ENCODE assay signal across 11 mouse cellular contexts in genomic region chr14:64589126-64589525, GRCm38 (mm10).
DNase-seq lines count a peak whose midpoint lies in the region; ATAC-seq and TF ChIP-seq lines count a peak whose summit lies in the region.
"Had no signal": no experiment of that assay in that cellular context is flagged by ENCODE, and none has a peak within 500 bp of the region (broad histone marks: within the 10 kb centered on the region; RNA-seq: fewer than 3 reads in every experiment).

No protein-coding gene starts in this region.

- peak overlapping the region; percentile 16; the same call in 1 of the 2 replicates for H3K4me3 ChIP-seq in kidney, postnatal 0 days (replicated peaks; ENCODE audit: low read depth, low read length)
- peak overlapping the region; percentile 47 for H3K4me3 ChIP-seq in embryonic facial prominence, embryonic 14.5 days (ENCODE audit: low read depth, low read length)
- peak overlapping the region; percentile 52 for H3K4me3 ChIP-seq in hindbrain, embryonic 15.5 days
- H3K4me3 ChIP-seq in neural tube, embryonic 14.5 days (ENCODE audit: low read depth, low read length), result peak overlapping the region; percentile 55
- H3K4me3 ChIP-seq in stomach, postnatal 0 days (ENCODE audit: low read depth, low read length), result no peak overlapping the region; the same call in 1 of the 2 replicates

- no peak overlapping the region for H3K9ac ChIP-seq in kidney, postnatal 0 days (ENCODE audit: low read depth, low read length)
- H3K9ac ChIP-seq in embryonic facial prominence, embryonic 14.5 days (ENCODE audit: low read depth, low read length), result peak overlapping the region; percentile 5; the same call in 1 of the 2 replicates
- peak overlapping the region; percentile 98 for H3K9ac ChIP-seq in hindbrain, embryonic 15.5 days
- peak overlapping the region; percentile 99 for H3K9ac ChIP-seq in neural tube, embryonic 14.5 days (replicated peaks; ENCODE audit: low read depth, low read length)
- H3K9ac ChIP-seq in stomach, postnatal 0 days (ENCODE audit: low read length), result no peak overlapping the region
- H3K9ac ChIP-seq: liver, postnatal 0 days had no signal

- no peak for TF ChIP-seq CTCF in kidney, postnatal 0 days (IDR thresholded peaks at IDR 0.05; ENCODE audit: low read depth)
- no peak for TF ChIP-seq CTCF in stomach, postnatal 0 days (IDR thresholded peaks at IDR 0.05; ENCODE audit: low read depth)

- no peak overlapping the region for H3K27ac ChIP-seq in kidney, postnatal 0 days
- H3K27ac ChIP-seq in embryonic facial prominence, embryonic 14.5 days (replicated peaks; ENCODE audit: low read depth, low read length), result no peak overlapping the region; the same call in 1 of the 2 replicates
- peak overlapping the region; percentile 100 for H3K27ac ChIP-seq in hindbrain, embryonic 15.5 days (replicated peaks)
- peak overlapping the region; percentile 100 for H3K27ac ChIP-seq in neural tube, embryonic 14.5 days (ENCODE audit: low read depth, low read length)
- no peak overlapping the region for H3K27ac ChIP-seq in stomach, postnatal 0 days (replicated peaks)

- ATAC-seq in kidney, postnatal 0 days (replicated peaks; ENCODE audit: low FRiP score, low read depth), result no peak
- no peak for ATAC-seq in embryonic facial prominence, embryonic 14.5 days (ENCODE audit: low read depth)
- peak; percentile 2; the same call in 1 of the 2 replicates for ATAC-seq in hindbrain, embryonic 15.5 days (ENCODE audit: low FRiP score, low read depth)
- peak; percentile 4 for ATAC-seq in neural tube, embryonic 14.5 days (ENCODE audit: low read depth)
- no peak for ATAC-seq in stomach, postnatal 0 days (ENCODE audit: low FRiP score, low TSS enrichment)
- ATAC-seq: liver, postnatal 0 days had no signal

- 0% methylated on average over 1 of the region's 2 CpGs for WGBS in kidney, postnatal 0 days
- 0% methylated on average over 2 of the region's 2 CpGs for WGBS in embryonic facial prominence, embryonic 14.5 days
- 0% methylated on average over 2 of the region's 2 CpGs for WGBS in hindbrain, embryonic 15.5 days
- WGBS in neural tube, embryonic 14.5 days, result 0% methylated on average over 1 of the region's 2 CpGs
- 0% methylated on average over 2 of the region's 2 CpGs for WGBS in stomach, postnatal 0 days

- no peak for TF ChIP-seq EP300 in stomach, postnatal 0 days (optimal IDR thresholded peaks at IDR 0.05)

- DNase-seq in kidney, postnatal 0 days (ENCODE audit: low spot score), result no peak
- DNase-seq in kidney, postnatal 14 days, result no peak
- DNase-seq in embryonic facial prominence, embryonic 14.5 days (ENCODE audit: low spot score), result no peak
- no peak for DNase-seq in stomach, postnatal 0 days (ENCODE audit: low spot score)
- DNase-seq in layer of hippocampus, adult 11-12 months (ENCODE audit: low spot score), result no peak
- DNase-seq: heart, postnatal 14 days; liver, postnatal 0 days; right cerebral cortex, postnatal 25 days; thymus, adult 2 months had no signal

- H3K4me1 ChIP-seq in kidney, postnatal 0 days (replicated peaks; ENCODE audit: insufficient read depth, low read length), result peaks cover 21% of the 10 kb centered on the region
- H3K4me1 ChIP-seq in embryonic facial prominence, embryonic 14.5 days (ENCODE audit: control insufficient read depth, insufficient read depth, low read length), result peaks cover 16% of the 10 kb centered on the region
- H3K4me1 ChIP-seq in hindbrain, embryonic 15.5 days (replicated peaks), result peaks cover 33% of the 10 kb centered on the region
- peaks cover 8% of the 10 kb centered on the region; the same call in 1 of the 2 replicates for H3K4me1 ChIP-seq in neural tube, embryonic 14.5 days (ENCODE audit: control insufficient read depth, insufficient read depth, low read length)
- H3K4me1 ChIP-seq in stomach, postnatal 0 days (replicated peaks; ENCODE audit: control insufficient read depth, insufficient read depth), result no peaks in the 10 kb centered on the region

- H3K27me3 ChIP-seq in kidney, postnatal 0 days (ENCODE audit: insufficient read depth, low read length), result peaks cover 65% of the 10 kb centered on the region
- H3K27me3 ChIP-seq in embryonic facial prominence, embryonic 14.5 days (replicated peaks; ENCODE audit: control insufficient read depth, insufficient read depth, low read length), result peaks cover 95% of the 10 kb centered on the region
- H3K27me3 ChIP-seq in hindbrain, embryonic 15.5 days, result no peaks in the 10 kb centered on the region
- H3K27me3 ChIP-seq in neural tube, embryonic 14.5 days (ENCODE audit: control insufficient read depth, insufficient read depth, low read length), result no peaks in the 10 kb centered on the region
- H3K27me3 ChIP-seq in stomach, postnatal 0 days (ENCODE audit: control insufficient read depth, insufficient read depth, low read length), result peaks cover 15% of the 10 kb centered on the region; the same call in 1 of the 2 replicates

- H3K4me2 ChIP-seq in kidney, postnatal 0 days (ENCODE audit: low read length), result no peak overlapping the region
- H3K4me2 ChIP-seq in embryonic facial prominence, embryonic 14.5 days (ENCODE audit: low read depth, low read length), result peak overlapping the region; percentile 54
- peak overlapping the region; percentile 96 for H3K4me2 ChIP-seq in hindbrain, embryonic 15.5 days
- peak overlapping the region; percentile 100 for H3K4me2 ChIP-seq in neural tube, embryonic 14.5 days (ENCODE audit: low read depth, low read length)
- H3K4me2 ChIP-seq in stomach, postnatal 0 days (replicated peaks; ENCODE audit: low read depth), result no peak overlapping the region

- H3K36me3 ChIP-seq in kidney, postnatal 0 days (ENCODE audit: insufficient read depth, low read length), result no peaks in the 10 kb centered on the region
- no peaks in the 10 kb centered on the region for H3K36me3 ChIP-seq in embryonic facial prominence, embryonic 14.5 days (ENCODE audit: control insufficient read depth, insufficient read depth, low read length)
- no peaks in the 10 kb centered on the region; the same call in 1 of the 2 replicates for H3K36me3 ChIP-seq in hindbrain, embryonic 15.5 days
- H3K36me3 ChIP-seq in neural tube, embryonic 14.5 days (ENCODE audit: control insufficient read depth, insufficient read depth, low read length), result peaks cover 19% of the 10 kb centered on the region
- H3K36me3 ChIP-seq in stomach, postnatal 0 days (ENCODE audit: control insufficient read depth, insufficient read depth, low read length), result no peaks in the 10 kb centered on the region

- H3K9me3 ChIP-seq in kidney, postnatal 0 days (replicated peaks; ENCODE audit: low read length), result no peaks in the 10 kb centered on the region
- H3K9me3 ChIP-seq in embryonic facial prominence, embryonic 14.5 days (ENCODE audit: control insufficient read depth, low read length), result no peaks in the 10 kb centered on the region
- no peaks in the 10 kb centered on the region for H3K9me3 ChIP-seq in hindbrain, embryonic 15.5 days
- no peaks in the 10 kb centered on the region for H3K9me3 ChIP-seq in neural tube, embryonic 14.5 days (ENCODE audit: control insufficient read depth, low read length)
- H3K9me3 ChIP-seq in stomach, postnatal 0 days (ENCODE audit: control insufficient read depth, low read length), result no peaks in the 10 kb centered on the region

Comparison
In these comparisons a context has a peak if more than half of its experiments do, and no peak if none do; other contexts are left out.
1. ATAC-seq: peak in hindbrain, embryonic 15.5 days (single experiment) and neural tube, embryonic 14.5 days (single experiment); none in kidney, postnatal 0 days (single experiment), embryonic facial prominence, embryonic 14.5 days (single experiment) and stomach, postnatal 0 days (single experiment).
2. H3K27ac ChIP-seq: peak in hindbrain, embryonic 15.5 days (single experiment) and neural tube, embryonic 14.5 days (single experiment); none in kidney, postnatal 0 days (single experiment), embryonic facial prominence, embryonic 14.5 days (single experiment) and stomach, postnatal 0 days (single experiment).
3. H3K4me2 ChIP-seq: peak in embryonic facial prominence, embryonic 14.5 days (single experiment), hindbrain, embryonic 15.5 days (single experiment) and neural tube, embryonic 14.5 days (single experiment); none in kidney, postnatal 0 days (single experiment) and stomach, postnatal 0 days (single experiment).
4. H3K9ac ChIP-seq: peak in embryonic facial prominence, embryonic 14.5 days (single experiment), hindbrain, embryonic 15.5 days (single experiment) and neural tube, embryonic 14.5 days (single experiment); none in kidney, postnatal 0 days (single experiment) and stomach, postnatal 0 days (single experiment).